Mouse (Mus musculus): Measurements from ENCODE around the gene Map3k6.

- TF ChIP-seq POLR2A (IDR thresholded peaks at IDR 0.05; ENCODE audit: borderline replicate concordance, low read depth, low read length) (no peak), CTCF (IDR thresholded peaks at IDR 0.05; ENCODE audit: low read depth, low read length) (no peak)
These were observed 43.8 kb upstream of the Map3k6 start for GRCm38 (mm10) chr4:133196852-133197251.

Measured in bone marrow macrophage, adult 2 months (primary cell).